Mouse (Mus musculus): ENCODE data around the gene Gtf3a. TPM values are rescaled to one million over a fixed set of nuclear protein-coding genes. Genes with fewer than 3 reads are reported as not detected.

Gene Gtf3a
- polyA plus RNA-seq, 1 experiment from 2014 or later = 94.7 TPM

DNA sequence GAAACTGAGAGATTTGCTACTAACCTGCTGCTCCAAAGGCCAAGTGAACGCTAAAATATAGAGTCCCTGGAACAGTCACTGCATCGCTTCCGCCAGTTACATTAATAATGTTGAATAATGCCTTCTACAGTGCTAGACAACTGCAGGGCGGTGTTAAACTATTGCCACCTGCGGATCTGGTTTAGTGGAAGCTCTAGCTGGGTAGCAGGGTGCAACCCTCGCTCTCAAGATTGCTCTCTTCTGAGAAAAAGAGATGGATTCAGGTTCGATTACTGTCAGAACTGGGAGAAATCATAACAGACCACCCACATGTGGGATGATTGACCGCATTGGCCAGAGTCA is 15.5 kb downstream of the Gtf3a start:
- Histone ChIP-seq H3K9ac (ENCODE audit: low read length) (peak overlapping the region; percentile 40; the same call in 1 of the 2 replicates), H3K27ac (ENCODE audit: low read depth, low read length) (no peak overlapping the region), H3K4me2 (ENCODE audit: low read depth) (peak overlapping the region; percentile 19; the same call in 1 of the 2 replicates), H3K9me3 (ENCODE audit: control insufficient read depth, low read length) (no peaks in the 10 kb centered on the region), H3K4me1 (ENCODE audit: control insufficient read depth, insufficient read depth, low read length) (peaks cover 3% of the 10 kb centered on the region; the same call in 1 of the 2 replicates), H3K36me3 (ENCODE audit: control insufficient read depth, insufficient read depth, low read length) (no peaks in the 10 kb centered on the region), H3K27me3 (ENCODE audit: control insufficient read depth, insufficient read depth, low read length) (no peaks in the 10 kb centered on the region), H3K4me3 (ENCODE audit: low read depth, low read length) (peak overlapping the region; percentile 77; the same call in 1 of the 2 replicates)
- no peak for ATAC-seq (ENCODE audit: insufficient read depth, low FRiP score, low TSS enrichment)
- WGBS = 53% methylated on average over 8 of the region's 8 CpGs
- DNase-seq (ENCODE audit: low spot score) = no peak

DNA sequence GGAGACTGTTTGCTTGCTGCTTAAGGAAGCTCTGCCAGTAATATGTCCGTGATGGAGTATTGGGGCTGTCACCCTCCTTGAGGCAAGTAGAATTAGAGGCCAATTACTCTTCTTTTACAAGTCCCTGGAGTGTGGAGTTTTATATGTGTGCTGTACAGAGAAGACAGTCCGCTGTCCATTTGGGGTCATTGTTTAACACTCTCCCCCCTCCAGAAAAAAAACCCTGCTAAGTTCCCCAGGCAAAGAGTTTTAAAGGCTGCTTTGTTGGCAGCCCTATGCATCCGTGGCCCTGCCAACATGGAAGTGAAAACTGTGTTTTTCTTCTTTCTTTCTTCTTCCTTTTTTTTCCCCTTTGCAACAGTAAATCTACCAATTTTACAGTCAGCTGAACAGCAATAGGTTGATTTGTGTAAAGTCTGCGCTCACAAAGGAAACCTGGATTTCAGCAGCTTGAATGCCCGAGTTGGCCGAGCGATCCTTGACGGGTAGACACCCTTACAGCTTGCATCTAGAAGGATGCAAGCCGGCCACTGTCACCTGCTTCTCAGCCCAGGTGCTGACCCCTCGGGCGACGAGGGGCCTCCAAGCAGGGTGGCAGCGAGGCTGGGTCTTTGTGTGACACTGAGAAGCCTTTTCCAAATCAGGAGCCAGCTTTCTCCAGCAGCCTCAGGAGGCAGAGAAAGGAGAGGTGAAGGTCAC is 20.4 kb downstream of the Gtf3a start:
- H3K36me3 ChIP-seq (ENCODE audit: control insufficient read depth, insufficient read depth, low read length) = no peaks in the 10 kb centered on the region
- 37% methylated on average over 13 of the region's 13 CpGs for WGBS
- H3K9me3 ChIP-seq (ENCODE audit: control insufficient read depth, low read length) = no peaks in the 10 kb centered on the region
- no peak overlapping the region for H3K4me3 ChIP-seq (ENCODE audit: low read depth, low read length)
- no peak overlapping the region for H3K27ac ChIP-seq (ENCODE audit: low read depth, low read length)
- ATAC-seq (ENCODE audit: insufficient read depth, low FRiP score, low TSS enrichment) = peak; percentile 72; the same call in 1 of the 2 replicates
- H3K4me1 ChIP-seq (ENCODE audit: control insufficient read depth, insufficient read depth, low read length) = peaks cover 3% of the 10 kb centered on the region; the same call in 1 of the 2 replicates
- H3K4me2 ChIP-seq (ENCODE audit: low read depth) = no peak overlapping the region
- peak; percentile 42 for DNase-seq (ENCODE audit: low spot score)
- no peaks in the 10 kb centered on the region for H3K27me3 ChIP-seq (ENCODE audit: control insufficient read depth, insufficient read depth, low read length)
- no peak overlapping the region for H3K9ac ChIP-seq (ENCODE audit: low read length)

DNA sequence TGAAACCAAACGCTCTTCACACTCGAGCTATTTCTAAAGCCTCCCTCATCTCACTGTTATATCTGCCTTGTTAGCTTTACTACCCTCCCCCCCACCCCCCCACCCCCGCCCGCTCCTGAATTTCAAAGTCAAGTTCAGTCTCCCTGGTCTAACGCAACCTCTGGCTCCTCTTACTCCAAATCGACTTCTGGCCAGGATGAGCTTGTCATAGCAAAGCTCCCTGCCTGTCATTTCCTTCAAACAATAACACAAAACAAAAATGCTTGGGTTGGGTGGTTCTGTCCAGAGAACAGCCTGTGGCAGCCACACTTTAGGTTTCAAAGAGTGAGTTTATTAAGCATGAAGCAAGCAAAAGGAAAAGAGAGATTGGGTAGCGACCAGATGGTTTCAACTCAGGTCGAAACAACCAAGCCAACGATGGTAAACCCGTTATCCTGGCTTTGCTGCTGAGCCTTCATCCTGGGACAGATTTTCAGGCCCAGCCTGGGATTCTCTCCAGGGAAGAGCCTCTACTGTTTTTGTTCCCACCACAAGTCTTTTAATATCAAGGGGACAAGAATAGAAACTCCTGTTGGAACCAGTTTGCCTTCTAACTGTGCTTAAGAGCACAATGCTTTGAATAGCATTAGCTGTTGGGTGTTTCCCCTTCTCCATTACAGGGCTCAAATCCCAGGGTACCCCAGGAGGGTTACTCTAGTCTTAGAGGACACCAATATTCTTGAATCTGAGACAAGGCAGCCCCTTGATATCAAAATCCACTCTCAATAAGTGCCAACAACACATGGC is 23.5 kb downstream of the Gtf3a start:
- no peak overlapping the region for H3K4me3 ChIP-seq (ENCODE audit: low read depth, low read length)
- H3K27ac ChIP-seq (ENCODE audit: low read depth, low read length) = no peak overlapping the region
- DNase-seq (ENCODE audit: low spot score) (no peak), ATAC-seq (ENCODE audit: insufficient read depth, low FRiP score, low TSS enrichment) (no peak)
- no peak overlapping the region for H3K9ac ChIP-seq (ENCODE audit: low read length)
- no peak overlapping the region for H3K4me2 ChIP-seq (ENCODE audit: low read depth)
- 73% methylated on average over 10 of the region's 10 CpGs for WGBS
- H3K9me3 ChIP-seq (ENCODE audit: control insufficient read depth, low read length) = no peaks in the 10 kb centered on the region
- 0 out of 2 replicates have a peak, but pooled peaks cover 3% of the 10 kb centered on the region for H3K4me1 ChIP-seq (ENCODE audit: control insufficient read depth, insufficient read depth, low read length)
- H3K36me3 ChIP-seq (ENCODE audit: control insufficient read depth, insufficient read depth, low read length) = no peaks in the 10 kb centered on the region
- H3K27me3 ChIP-seq (ENCODE audit: control insufficient read depth, insufficient read depth, low read length) = no peaks in the 10 kb centered on the region

DNA sequence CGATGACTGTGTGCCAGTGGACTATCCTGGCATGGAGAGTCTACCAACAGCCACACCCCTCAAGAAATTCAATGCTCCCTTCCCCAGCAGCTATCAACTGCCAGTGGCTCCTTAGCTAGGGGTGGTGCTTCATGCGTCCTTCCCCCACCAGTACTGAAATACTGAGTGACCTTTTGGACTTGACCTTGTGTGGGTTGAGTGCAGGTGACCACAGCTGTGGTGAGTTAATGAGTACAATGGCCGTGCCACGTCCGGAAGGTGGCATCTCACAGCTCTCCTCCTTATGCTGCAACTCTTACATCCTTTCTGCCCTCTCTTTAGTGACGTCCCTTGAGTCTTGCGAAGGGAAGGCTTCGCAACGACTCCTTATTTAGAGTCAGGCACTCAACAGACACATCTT is 24.9 kb downstream of the Gtf3a start:
- 94% methylated on average over 9 of the region's 9 CpGs for WGBS
- no peak for ATAC-seq (ENCODE audit: insufficient read depth, low FRiP score, low TSS enrichment)

DNA sequence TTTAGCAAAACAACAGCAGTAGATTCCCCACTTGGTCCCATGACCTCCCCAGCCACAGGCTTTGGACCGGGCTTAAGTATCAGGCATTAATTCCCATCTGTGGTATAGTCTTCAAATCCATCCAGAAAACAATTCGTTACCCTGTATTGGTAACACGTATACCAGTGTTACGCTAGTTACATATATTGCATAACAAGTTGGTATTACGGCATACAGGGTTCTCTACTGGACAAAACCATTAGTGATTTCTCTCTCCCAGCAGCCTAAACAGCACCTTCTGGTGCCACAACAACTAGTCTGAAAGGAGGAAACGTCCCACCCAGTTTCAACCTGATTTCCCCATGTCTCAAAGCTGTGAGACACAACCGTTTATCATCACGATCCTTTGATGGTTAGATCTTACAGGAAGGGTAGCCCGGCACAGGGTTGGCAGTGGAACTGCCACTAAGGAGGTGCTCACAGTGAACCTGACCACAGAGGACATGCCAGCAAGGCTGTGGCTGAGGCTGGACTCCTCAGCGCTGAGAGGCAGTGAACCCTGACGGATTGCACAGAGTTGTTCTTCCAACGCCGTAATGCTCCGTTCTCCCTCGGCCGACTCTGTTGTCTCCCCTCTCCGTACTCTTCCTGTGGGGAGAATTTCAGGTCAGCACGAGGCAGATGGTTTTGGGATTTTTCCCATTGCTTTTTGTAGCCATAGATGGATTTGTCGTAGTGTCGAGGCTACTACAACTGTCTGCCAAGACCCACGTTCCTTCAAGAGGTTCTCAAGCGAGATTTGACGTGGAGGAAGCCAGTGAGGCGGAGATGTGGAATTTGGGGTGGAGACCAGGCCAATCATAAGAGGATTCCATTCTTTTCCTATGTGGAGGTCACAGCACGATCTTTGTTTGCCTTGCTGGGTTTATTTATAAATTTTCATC is 25.7 kb downstream of the Gtf3a start:
- H3K9me3 ChIP-seq (ENCODE audit: control insufficient read depth, low read length) = no peaks in the 10 kb centered on the region
- H3K27me3 ChIP-seq (ENCODE audit: control insufficient read depth, insufficient read depth, low read length) = no peaks in the 10 kb centered on the region
- no peak for DNase-seq (ENCODE audit: low spot score)
- H3K4me2 ChIP-seq (ENCODE audit: low read depth) = no peak overlapping the region
- H3K9ac ChIP-seq (ENCODE audit: low read length) = no peak overlapping the region
- no peak overlapping the region for H3K27ac ChIP-seq (ENCODE audit: low read depth, low read length)
- H3K36me3 ChIP-seq (ENCODE audit: control insufficient read depth, insufficient read depth, low read length) = no peaks in the 10 kb centered on the region
- 88% methylated on average over 25 of the region's 25 CpGs for WGBS
- H3K4me3 ChIP-seq (ENCODE audit: low read depth, low read length) = no peak overlapping the region
- no peak for ATAC-seq (ENCODE audit: insufficient read depth, low FRiP score, low TSS enrichment)
- H3K4me1 ChIP-seq (ENCODE audit: control insufficient read depth, insufficient read depth, low read length) = 0 out of 2 replicates have a peak, but pooled peaks cover 1% of the 10 kb centered on the region

More for the DNA sequence above, 24.9 kb downstream of the Gtf3a start:
- Histone ChIP-seq H3K36me3 (ENCODE audit: control insufficient read depth, insufficient read depth, low read length) (no peaks in the 10 kb centered on the region), H3K27me3 (ENCODE audit: control insufficient read depth, insufficient read depth, low read length) (no peaks in the 10 kb centered on the region), H3K9me3 (ENCODE audit: control insufficient read depth, low read length) (no peaks in the 10 kb centered on the region), H3K4me2 (ENCODE audit: low read depth) (no peak overlapping the region), H3K9ac (ENCODE audit: low read length) (no peak overlapping the region), H3K27ac (ENCODE audit: low read depth, low read length) (no peak overlapping the region), H3K4me1 (ENCODE audit: control insufficient read depth, insufficient read depth, low read length) (0 out of 2 replicates have a peak, but pooled peaks cover 3% of the 10 kb centered on the region), H3K4me3 (ENCODE audit: low read depth, low read length) (no peak overlapping the region)
- no peak for DNase-seq (ENCODE audit: low spot score)

DNA sequence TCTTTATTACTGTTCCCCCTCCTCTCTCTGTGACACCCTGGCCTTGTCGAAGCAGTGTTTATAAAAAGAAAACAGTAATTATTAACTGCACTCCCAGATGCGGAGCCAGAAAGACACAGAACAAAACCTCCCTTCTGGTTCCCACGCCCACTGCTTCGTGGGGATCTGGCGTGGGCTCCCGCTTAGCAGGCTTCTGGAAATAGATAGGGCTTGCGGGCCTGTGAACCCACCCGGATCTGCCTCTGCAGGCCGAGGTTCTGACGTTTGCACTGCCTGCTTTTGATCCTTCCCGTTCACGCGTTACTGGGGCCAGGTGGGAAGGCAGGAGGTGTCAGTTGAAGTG is 26.3 kb downstream of the Gtf3a start:
- H3K9me3 ChIP-seq (ENCODE audit: control insufficient read depth, low read length) = no peaks in the 10 kb centered on the region
- WGBS = 74% methylated on average over 13 of the region's 13 CpGs
- ATAC-seq (ENCODE audit: insufficient read depth, low FRiP score, low TSS enrichment) (no peak), DNase-seq (ENCODE audit: low spot score) (no peak)
- no peak overlapping the region for H3K4me2 ChIP-seq (ENCODE audit: low read depth)
- H3K4me1 ChIP-seq (ENCODE audit: control insufficient read depth, insufficient read depth, low read length) = no peaks in the 10 kb centered on the region
- H3K4me3 ChIP-seq (ENCODE audit: low read depth, low read length) = no peak overlapping the region
- H3K9ac ChIP-seq (ENCODE audit: low read length) = no peak overlapping the region
- no peaks in the 10 kb centered on the region for H3K36me3 ChIP-seq (ENCODE audit: control insufficient read depth, insufficient read depth, low read length)
- H3K27ac ChIP-seq (ENCODE audit: low read depth, low read length) = no peak overlapping the region
- H3K27me3 ChIP-seq (ENCODE audit: control insufficient read depth, insufficient read depth, low read length) = no peaks in the 10 kb centered on the region

DNA sequence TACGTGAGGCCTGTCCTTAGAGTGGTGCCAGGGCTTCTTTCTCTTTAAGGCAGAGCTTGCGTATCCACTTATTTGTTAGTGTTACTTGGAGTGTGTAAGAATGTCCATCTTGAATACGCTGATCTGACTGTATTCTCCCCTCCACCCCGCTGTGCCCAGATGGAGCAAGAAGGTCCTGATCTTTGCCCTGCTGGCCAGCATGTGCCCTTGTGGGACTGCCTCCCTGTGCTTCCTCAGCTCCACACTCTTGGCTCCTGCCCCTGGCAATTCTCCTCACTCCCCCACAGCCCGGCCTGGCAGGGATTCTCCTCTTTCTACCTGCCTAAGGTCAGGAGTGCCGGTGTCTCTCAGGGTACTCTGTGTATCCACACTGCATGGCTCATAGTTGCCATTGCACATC is 32.9 kb downstream of the Gtf3a start:
- no peaks in the 10 kb centered on the region for H3K4me1 ChIP-seq (ENCODE audit: control insufficient read depth, insufficient read depth, low read length)
- no peaks in the 10 kb centered on the region for H3K36me3 ChIP-seq (ENCODE audit: control insufficient read depth, insufficient read depth, low read length)
- 82% methylated on average over 6 of the region's 6 CpGs for WGBS
- ATAC-seq (ENCODE audit: insufficient read depth, low FRiP score, low TSS enrichment) (no peak), DNase-seq (ENCODE audit: low spot score) (no peak)
- H3K4me2 ChIP-seq (ENCODE audit: low read depth) = no peak overlapping the region
- no peak overlapping the region for H3K27ac ChIP-seq (ENCODE audit: low read depth, low read length)
- H3K27me3 ChIP-seq (ENCODE audit: control insufficient read depth, insufficient read depth, low read length) = no peaks in the 10 kb centered on the region
- no peak overlapping the region for H3K4me3 ChIP-seq (ENCODE audit: low read depth, low read length)
- no peak overlapping the region for H3K9ac ChIP-seq (ENCODE audit: low read length)
- no peaks in the 10 kb centered on the region for H3K9me3 ChIP-seq (ENCODE audit: control insufficient read depth, low read length)

DNA sequence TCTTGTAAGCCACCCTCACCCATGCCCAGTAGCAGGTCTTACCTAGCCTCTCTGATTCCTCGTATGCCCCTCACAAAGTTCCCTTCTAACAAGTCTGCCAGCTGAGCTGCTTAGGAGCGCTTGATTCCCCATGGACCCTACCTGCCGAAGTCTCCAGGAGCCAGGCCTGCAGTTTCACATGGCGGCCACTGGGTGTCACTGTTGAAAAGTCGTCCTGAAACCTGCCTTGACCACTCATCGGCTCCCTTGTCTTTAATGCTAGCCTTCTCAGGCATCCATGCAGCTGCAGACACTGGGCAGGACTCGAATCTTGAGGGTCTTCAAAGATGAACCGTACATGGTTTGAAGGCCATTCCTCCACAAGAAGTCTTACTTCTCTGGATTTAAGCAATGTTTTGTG is 34.8 kb downstream of the Gtf3a start:
- Histone ChIP-seq H3K36me3 (ENCODE audit: control insufficient read depth, insufficient read depth, low read length) (no peaks in the 10 kb centered on the region), H3K9ac (ENCODE audit: low read length) (no peak overlapping the region), H3K27me3 (ENCODE audit: control insufficient read depth, insufficient read depth, low read length) (no peaks in the 10 kb centered on the region), H3K4me3 (ENCODE audit: low read depth, low read length) (no peak overlapping the region), H3K4me1 (ENCODE audit: control insufficient read depth, insufficient read depth, low read length) (no peaks in the 10 kb centered on the region), H3K9me3 (ENCODE audit: control insufficient read depth, low read length) (no peaks in the 10 kb centered on the region), H3K27ac (ENCODE audit: low read depth, low read length) (no peak overlapping the region), H3K4me2 (ENCODE audit: low read depth) (no peak overlapping the region)
- peak; percentile 71 for DNase-seq (ENCODE audit: low spot score)
- 15% methylated on average over 8 of the region's 8 CpGs for WGBS
- no peak for ATAC-seq (ENCODE audit: insufficient read depth, low FRiP score, low TSS enrichment)
